Mouse (Mus musculus) cerebellum, adult (tissue): ENCODE measurements around the gene Chmp5.

Source experiments
- ATAC-seq: cut with Nextera tagmentation; 2 replicates; pipeline ENCODE4 v1.9.2; 2017; ENCODE audit warnings: mild to moderate bottlenecking, moderate library complexity, mixed read lengths; ENCODE audit not compliant: insufficient number of reproducible peaks, low FRiP score, low TSS enrichment

The Chmp5 gene

GRCm38 (mm10) chr4:40943651-40944050, 4.6 kb upstream of the Chmp5 start:
- ATAC-seq = no peak

- no peak for ATAC-seq
Observed at GRCm38 (mm10) chr4:40946516-40947121, 1.6 kb upstream of the Chmp5 start.

- peak; percentile 71 for ATAC-seq
Observed at GRCm38 (mm10) chr4:40947565-40948159, 545 bp upstream of the Chmp5 start.

GRCm38 (mm10) chr4:40953521-40953920, 5.3 kb downstream of the Chmp5 start:
- no peak for ATAC-seq

- no peak for ATAC-seq
Observed at GRCm38 (mm10) chr4:40955942-40956341, 7.7 kb downstream of the Chmp5 start.

- no peak for ATAC-seq
Observed at GRCm38 (mm10) chr4:40963536-40963935, 15.3 kb downstream of the Chmp5 start.

GRCm38 (mm10) chr4:40969161-40969560, 21.0 kb downstream of the Chmp5 start:
- ATAC-seq = no peak

GRCm38 (mm10) chr4:40969781-40970591, 21.8 kb downstream of the Chmp5 start:
- ATAC-seq = no peak

- no peak; the same call in 1 of the 2 replicates for ATAC-seq
Observed at GRCm38 (mm10) chr4:40970592-40970841, 22.3 kb downstream of the Chmp5 start.

- ATAC-seq = peak; percentile 93
Observed at GRCm38 (mm10) chr4:40970842-40971701, 22.9 kb downstream of the Chmp5 start, which contains the start of gene Nfx1. TSS of gene Nfx1 (plus strand) at chr4:40970906.

GRCm38 (mm10) chr4:40971744-40972143, 23.5 kb downstream of the Chmp5 start:
- ATAC-seq = no peak

- no peak for ATAC-seq
Observed at GRCm38 (mm10) chr4:40974011-40974410, 25.8 kb downstream of the Chmp5 start.

- ATAC-seq = no peak
Observed at GRCm38 (mm10) chr4:40975678-40976077, 27.5 kb downstream of the Chmp5 start.

GRCm38 (mm10) chr4:40976651-40977050, 28.4 kb downstream of the Chmp5 start:
- ATAC-seq = no peak

GRCm38 (mm10) chr4:40979430-40979829, 31.2 kb downstream of the Chmp5 start:
- ATAC-seq = no peak

- no peak for ATAC-seq
Observed at GRCm38 (mm10) chr4:40982486-40982885, 34.3 kb downstream of the Chmp5 start.

GRCm38 (mm10) chr4:40983686-40984085, 35.5 kb downstream of the Chmp5 start:
- no peak for ATAC-seq

GRCm38 (mm10) chr4:40989633-40990032, 41.4 kb downstream of the Chmp5 start:
- ATAC-seq = no peak

GRCm38 (mm10) chr4:40996302-40996701, 48.1 kb downstream of the Chmp5 start:
- ATAC-seq = no peak

GRCm38 (mm10) chr4:40997916-40998315, 49.7 kb downstream of the Chmp5 start:
- ATAC-seq = no peak

- ATAC-seq = no peak
Observed at GRCm38 (mm10) chr4:41000271-41000670, 52.1 kb downstream of the Chmp5 start.
